Mouse (Mus musculus) CH12.LX (cell line): ENCODE results near the gene Sds. TPM values are rescaled to one million over a fixed set of nuclear protein-coding genes. Genes with fewer than 3 reads are reported as not detected.

ENCODE experiments used
- DNase-seq: peaks from one replicate; pipeline ENCODE4 v3.0.0-alpha.2; 2013; ENCODE audit errors: extremely low read depth
- H3K27ac ChIP-seq: 2 replicates; pipeline ENCODE4 v1.5.1; 2012; ENCODE audit warnings: low read depth, mild to moderate bottlenecking, control low read depth, moderate library complexity; ENCODE audit not compliant: insufficient read depth
- H3K27me3 ChIP-seq: replicated peaks from 2 replicates; pipeline ENCODE3; 2012; ENCODE audit warnings: inconsistent platforms
- H3K36me3 ChIP-seq, 2 experiments: replicated peaks in 1 of 2; 2 replicates each; pipeline versions ENCODE3 to v1.6.1; 2012; ENCODE audit warnings: inconsistent platforms in 1 of 2, low read length in 1 of 2, mild to moderate bottlenecking in 1 of 2, mixed read lengths in 1 of 2, moderate library complexity in 1 of 2; ENCODE audit not compliant: control insufficient read depth in 1 of 2, insufficient read depth in 1 of 2
- H3K4me1 ChIP-seq, 2 experiments: 2 replicates each; pipeline ENCODE4 v1.6.1; 2012; ENCODE audit warnings: inconsistent platforms in 1 of 2, moderate library complexity in 1 of 2; ENCODE audit not compliant: insufficient read depth in 2 of 2, control insufficient read depth in 1 of 2
- H3K4me2 ChIP-seq: 2 replicates; pipeline ENCODE4 v1.6.1; 2012; ENCODE audit warnings: low read depth, mild to moderate bottlenecking, control low read depth; ENCODE audit not compliant: poor library complexity, insufficient read depth, severe bottlenecking
- H3K4me3 ChIP-seq, 3 experiments: fragments of 150-350 bp in 1 of 3; sonication (generic) in 1 of 3; replicated peaks in 1 of 3; 2 replicates each; pipeline versions ENCODE3 to v1.5.1; 2011 to 2012; ENCODE audit warnings: low read depth in 2 of 3, low read length in 2 of 3, mild to moderate bottlenecking in 2 of 3, moderate library complexity in 2 of 3, control low read depth in 1 of 3, improper control_type of control experiment in 1 of 3, inconsistent platforms in 1 of 3, mixed read lengths in 1 of 3; ENCODE audit not compliant: poor library complexity in 1 of 3
- H3K79me2 ChIP-seq: replicated peaks from 2 replicates; pipeline ENCODE4 v1.6.1; 2012; ENCODE audit warnings: mild to moderate bottlenecking, moderate library complexity; ENCODE audit not compliant: control insufficient read depth, poor library complexity, insufficient read depth, severe bottlenecking; ENCODE audit errors: extremely low read depth
- H3K9ac ChIP-seq: 2 replicates; pipeline ENCODE4 v1.6.1; 2012; ENCODE audit warnings: low read depth, mild to moderate bottlenecking, control low read depth, moderate library complexity; ENCODE audit not compliant: insufficient read depth
- H3K9me3 ChIP-seq: replicated peaks from 2 replicates; pipeline ENCODE3; 2012; ENCODE audit warnings: low read length, inconsistent platforms, mixed read lengths
- BHLHE40 ChIP-seq: IDR thresholded peaks from 2 replicates; pipeline ENCODE4 v1.6.1; 2011; ENCODE audit warnings: mild to moderate bottlenecking, low read depth, low read length, improper control_type of control experiment
- ELF1 ChIP-seq: IDR thresholded peaks from 2 replicates; pipeline ENCODE4 v1.6.1; 2014; ENCODE audit warnings: low read depth, mild to moderate bottlenecking, inconsistent platforms, low read length, improper control_type of control experiment
- EP300 ChIP-seq: IDR thresholded peaks from 2 replicates; pipeline ENCODE4 v1.6.1; 2011; ENCODE audit warnings: low read length, improper control_type of control experiment
- HCFC1 ChIP-seq: IDR thresholded peaks from 2 replicates; pipeline ENCODE4 v1.6.1; 2012; ENCODE audit warnings: low read depth, mild to moderate bottlenecking, inconsistent platforms, low read length, improper control_type of control experiment
- JUN ChIP-seq: IDR thresholded peaks from 2 replicates; pipeline ENCODE4 v1.6.1; 2011; ENCODE audit warnings: low read depth, mild to moderate bottlenecking, low read length, improper control_type of control experiment, moderate library complexity; ENCODE audit not compliant: insufficient read depth
- MAFK ChIP-seq: IDR thresholded peaks from 2 replicates; pipeline ENCODE4 v1.6.1; 2011; ENCODE audit warnings: low read length, improper control_type of control experiment; ENCODE audit not compliant: insufficient replicate concordance
- MAZ ChIP-seq: IDR thresholded peaks from 2 replicates; pipeline ENCODE4 v1.6.1; 2012; ENCODE audit warnings: low read depth, mild to moderate bottlenecking, inconsistent platforms, low read length, improper control_type of control experiment, moderate library complexity
- MEF2A ChIP-seq: IDR thresholded peaks from 2 replicates; pipeline ENCODE4 v1.6.1; 2014; ENCODE audit warnings: low read depth, mild to moderate bottlenecking, inconsistent platforms, low read length, improper control_type of control experiment, borderline replicate concordance
- MYC ChIP-seq: IDR thresholded peaks from 2 replicates; pipeline ENCODE4 v1.6.1; 2011; ENCODE audit warnings: low read depth, mild to moderate bottlenecking, improper control_type of control experiment, low read length
- POLR2AphosphoS2 ChIP-seq: IDR thresholded peaks from 2 replicates; pipeline ENCODE4 v1.6.1; 2011; ENCODE audit warnings: low read depth, low read length, improper control_type of control experiment
- SMC3 ChIP-seq: IDR thresholded peaks from 2 replicates; pipeline ENCODE4 v1.6.1; 2011; ENCODE audit warnings: low read depth, low read length, improper control_type of control experiment
- USF2 ChIP-seq: conservative IDR thresholded peaks from 2 replicates; pipeline ENCODE4 v1.6.1; 2011; ENCODE audit warnings: low read depth, low read length, improper control_type of control experiment
- dilution Hi-C: fragments of 300-500 bp; cut with MboI; formaldehyde crosslinking; loops from 2 replicates; pipeline ENCODE4 v1.14.3; 2020; ENCODE audit warnings: low sequenced_read_pairs; ENCODE audit not compliant: extremely low pct_unique_long_range_greater_than_20kb, extremely low pct_ligation_motif_present
- in situ Hi-C: fragments of 300-500 bp; cut with MboI; formaldehyde crosslinking; loops from 3 replicates; pipeline ENCODE4 v1.14.3; 2019; ENCODE audit warnings: low sequenced_read_pairs, low pct_ligation_motif_present, low pct_unique_long_range_greater_than_20kb, mixed read lengths
- polyA plus RNA-seq: library from polyadenylated mRNA; unstranded; fragments of >175 nt; gene quantifications from 2 replicates; pipeline ENCODE4 v1.2.1, GENCODE M21; 2012; ENCODE audit warnings: low read depth; ENCODE audit not compliant: insufficient read length
- total RNA-seq, 2 experiments: library from RNA; depleted of rRNA; stranded (reverse); fragments of 300-350 nt in 1 of 2; fragments of >200 nt in 1 of 2; gene quantifications; 2 replicates each; pipeline ENCODE4 v1.2.3; 2012 to 2014

Sds gene
- total and polyA plus RNA-seq, 3 experiments = 0.76 TPM; not detected in 2

GRCm38 (mm10) chr5:120512911-120513555 is 36.7 kb downstream of the Sds start:
- no peak overlapping the region for H3K9ac ChIP-seq
- H3K27me3 ChIP-seq = peaks cover 2% of the 10 kb centered on the region
- H3K4me2 ChIP-seq = no peak overlapping the region
- dilution Hi-C loops (no loop called here), in situ Hi-C loops (loop anchor here (25.0 kb wide), 1 partner anchor 199 kb away; the partner anchor contains the start of gene Dtx1)
- H3K9me3 ChIP-seq = peaks cover 5% of the 10 kb centered on the region
- H3K4me1 ChIP-seq = peaks cover 26 to 73% of the 10 kb centered on the region in 2 experiments
- H3K79me2 ChIP-seq = no peaks in the 10 kb centered on the region
- H3K27ac ChIP-seq = no peak overlapping the region
- no peak for TF ChIP-seq MEF2A
- no peak for TF ChIP-seq HCFC1
- no peak for TF ChIP-seq EP300
- no peak for TF ChIP-seq POLR2AphosphoS2
- no peak for TF ChIP-seq MAZ
- TF ChIP-seq SMC3 = no peak
- no peak for TF ChIP-seq ELF1
- no peak overlapping the region for H3K4me3 ChIP-seq
- H3K36me3 ChIP-seq = peaks cover 0 to 16% of the 10 kb centered on the region in 2 experiments
- DNase-seq = no peak

- H3K27me3 ChIP-seq = no peaks in the 10 kb centered on the region
- no peaks in the 10 kb centered on the region for H3K79me2 ChIP-seq
- H3K36me3 ChIP-seq = peaks cover 0 to 16% of the 10 kb centered on the region in 2 experiments
- H3K4me1 ChIP-seq = peaks cover 26 to 75% of the 10 kb centered on the region in 2 experiments
- dilution Hi-C loops = no loop called here
- DNase-seq = no peak
- H3K9me3 ChIP-seq = peaks cover 4% of the 10 kb centered on the region
- no peak overlapping the region for H3K9ac ChIP-seq
- no peak overlapping the region for H3K4me3 ChIP-seq
- TF ChIP-seq MAFK (no peak), MYC (no peak), BHLHE40 (no peak), JUN (no peak), USF2 (no peak)
- no peak overlapping the region for H3K27ac ChIP-seq
- in situ Hi-C loops = loop anchor here (25.0 kb wide), 1 partner anchor 198 kb away; the partner anchor contains the start of gene Dtx1
- no peak overlapping the region for H3K4me2 ChIP-seq
Observed at GRCm38 (mm10) chr5:120514031-120514677, 37.8 kb downstream of the Sds start.
